Mouse (Mus musculus): ENCODE measurements around the gene Prdm8. TPM values are rescaled to one million over a fixed set of nuclear protein-coding genes. Genes with fewer than 3 reads are reported as not detected.

Prdm8 gene
- polyA plus RNA-seq, 1 experiment from 2014 or later = 0.20 TPM

DNA sequence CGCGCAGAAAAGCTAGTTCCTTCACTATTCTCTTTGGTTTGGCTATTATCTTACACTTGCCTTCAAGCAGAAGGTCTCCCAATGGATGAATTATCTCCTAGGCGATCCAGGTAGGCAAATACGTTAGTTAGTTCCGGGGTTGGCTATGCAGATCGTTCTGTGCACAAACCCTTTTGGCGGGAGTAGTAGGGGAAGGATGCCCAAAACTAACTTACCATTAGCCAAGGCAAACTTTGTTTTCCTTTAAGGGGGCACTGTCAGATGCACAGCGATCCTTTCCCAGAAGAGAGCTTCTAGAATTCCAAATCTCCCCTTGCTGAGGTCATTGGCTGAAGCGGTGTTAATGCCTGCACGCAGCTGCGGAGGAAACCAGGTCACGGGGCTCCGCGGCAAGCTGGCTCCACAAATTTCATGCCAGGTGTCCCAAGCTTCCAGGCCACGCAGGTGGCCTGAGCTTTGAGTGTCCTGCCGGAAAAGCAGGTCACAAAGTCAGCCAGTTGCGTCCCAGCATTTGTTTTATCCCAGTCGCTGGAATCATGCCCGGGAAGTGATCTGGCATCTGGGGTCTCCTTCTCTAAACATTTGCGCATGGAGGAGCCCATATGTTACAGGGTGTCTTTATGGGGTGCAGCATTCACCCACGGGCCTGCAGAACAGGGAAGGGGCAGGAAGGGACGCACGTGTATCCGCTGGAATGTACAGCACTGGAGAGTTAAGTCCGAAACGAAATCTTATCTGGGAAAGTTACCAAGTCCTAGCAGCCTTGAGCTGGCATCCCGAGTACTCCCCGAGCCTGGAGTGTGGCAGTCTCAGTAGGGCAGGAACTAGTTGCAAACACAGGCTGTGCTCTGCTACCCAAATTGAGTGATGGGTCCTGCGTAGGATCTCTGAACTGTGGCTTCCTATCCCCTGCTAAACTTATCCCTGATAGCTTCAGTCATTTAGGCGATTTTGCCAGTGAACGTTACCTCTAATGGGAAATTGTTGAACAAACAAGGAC lies 22.5 kb downstream of the Prdm8 start:
- no peaks in the 10 kb centered on the region for H3K9me3 ChIP-seq
- peak overlapping the region; percentile 21 for H3K4me3 ChIP-seq
- H3K36me3 ChIP-seq = no peaks in the 10 kb centered on the region
- H3K27ac ChIP-seq = no peak overlapping the region
- H3K4me1 ChIP-seq = peaks cover 32% of the 10 kb centered on the region
- ATAC-seq (ENCODE audit: insufficient number of reproducible peaks, low FRiP score, low TSS enrichment, low read depth) = no peak
- H3K9ac ChIP-seq = no peak overlapping the region
- peak overlapping the region; percentile 40 for H3K4me2 ChIP-seq
- H3K27me3 ChIP-seq = peaks cover 66% of the 10 kb centered on the region
- WGBS = 1% methylated on average over 31 of the region's 31 CpGs

GRCm38 (mm10) chr5:98192295-98192983 lies 25.4 kb downstream of the Prdm8 start:
- no peak for ATAC-seq (ENCODE audit: insufficient number of reproducible peaks, low FRiP score, low TSS enrichment, low read depth)
- 23% methylated on average over 4 of the region's 4 CpGs for WGBS
- no peak overlapping the region for H3K9ac ChIP-seq
- H3K27me3 ChIP-seq = peaks cover 42% of the 10 kb centered on the region
- no peak overlapping the region for H3K27ac ChIP-seq
- no peaks in the 10 kb centered on the region for H3K9me3 ChIP-seq
- H3K4me2 ChIP-seq = no peak overlapping the region
- no peaks in the 10 kb centered on the region for H3K36me3 ChIP-seq
- H3K4me3 ChIP-seq = no peak overlapping the region
- peaks cover 14% of the 10 kb centered on the region for H3K4me1 ChIP-seq

GRCm38 (mm10) chr5:98194959-98195358 lies 28.0 kb downstream of the Prdm8 start:
- no peak for ATAC-seq (ENCODE audit: insufficient number of reproducible peaks, low FRiP score, low TSS enrichment, low read depth)
- H3K27me3 ChIP-seq = peaks cover 17% of the 10 kb centered on the region
- H3K4me1 ChIP-seq = peaks cover 3% of the 10 kb centered on the region
- no peaks in the 10 kb centered on the region for H3K9me3 ChIP-seq
- no peaks in the 10 kb centered on the region for H3K36me3 ChIP-seq
- H3K27ac ChIP-seq = no peak overlapping the region
- no peak overlapping the region for H3K9ac ChIP-seq
- whole genome bisulfite sequencing = 90% methylated on average over 1 of the region's 1 CpGs
- no peak overlapping the region for H3K4me2 ChIP-seq
- H3K4me3 ChIP-seq = no peak overlapping the region

- H3K9me3 ChIP-seq = no peaks in the 10 kb centered on the region
- H3K4me1 ChIP-seq = no peaks in the 10 kb centered on the region
- no peak for ATAC-seq (ENCODE audit: insufficient number of reproducible peaks, low FRiP score, low TSS enrichment, low read depth)
- no peaks in the 10 kb centered on the region for H3K27me3 ChIP-seq
- no peak overlapping the region for H3K4me2 ChIP-seq
- H3K4me3 ChIP-seq = no peak overlapping the region
- H3K9ac ChIP-seq = no peak overlapping the region
- H3K36me3 ChIP-seq = no peaks in the 10 kb centered on the region
- H3K27ac ChIP-seq = no peak overlapping the region
- 38% methylated on average over 7 of the region's 7 CpGs for WGBS
Measured at GRCm38 (mm10) chr5:98198412-98199218, 31.6 kb downstream of the Prdm8 start.

DNA sequence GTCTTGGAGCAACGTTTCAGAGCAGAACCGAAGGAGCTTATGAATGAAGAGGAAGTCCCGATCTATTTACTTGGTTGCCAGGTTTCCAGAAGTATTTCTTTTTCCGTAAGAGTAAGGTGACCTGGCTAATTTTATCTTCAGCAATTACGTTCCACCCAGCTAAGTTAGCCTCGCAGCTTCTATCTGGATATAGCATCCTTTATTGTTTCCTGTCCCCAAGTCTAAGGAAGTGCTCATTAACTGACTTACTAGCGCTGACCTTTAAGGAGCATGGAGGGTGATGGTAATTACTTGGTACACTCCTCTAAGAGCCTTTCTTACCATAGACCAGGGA lies 32.2 kb downstream of the Prdm8 start:
- H3K9ac ChIP-seq = no peak overlapping the region
- no peak for ATAC-seq (ENCODE audit: insufficient number of reproducible peaks, low FRiP score, low TSS enrichment, low read depth)
- H3K4me2 ChIP-seq = no peak overlapping the region
- no peaks in the 10 kb centered on the region for H3K4me1 ChIP-seq
- H3K9me3 ChIP-seq = no peaks in the 10 kb centered on the region
- no peaks in the 10 kb centered on the region for H3K27me3 ChIP-seq
- H3K4me3 ChIP-seq = no peak overlapping the region
- 34% methylated on average over 7 of the region's 7 CpGs for WGBS
- no peaks in the 10 kb centered on the region for H3K36me3 ChIP-seq
- H3K27ac ChIP-seq = no peak overlapping the region

DNA sequence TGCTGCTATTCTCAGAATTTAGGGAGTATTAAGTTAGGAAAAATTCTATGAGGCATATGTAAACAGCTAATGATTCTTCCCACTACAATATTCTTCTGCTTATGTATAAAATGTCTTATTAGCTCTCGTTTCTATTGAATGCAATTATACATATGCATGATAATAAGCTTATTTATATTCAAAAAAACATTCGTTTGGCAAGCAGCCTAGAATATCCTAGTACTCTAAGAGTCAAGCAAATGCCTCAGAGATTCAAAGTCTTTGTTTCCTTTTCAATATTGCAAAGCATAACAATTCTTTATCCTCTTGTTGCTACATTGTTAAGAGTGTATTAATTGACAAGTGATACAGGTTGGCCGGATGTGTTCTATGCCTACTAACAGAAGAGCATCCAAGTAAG lies 34.6 kb downstream of the Prdm8 start:
- H3K4me2 ChIP-seq = no peak overlapping the region
- no peaks in the 10 kb centered on the region for H3K36me3 ChIP-seq
- no peak overlapping the region for H3K4me3 ChIP-seq
- WGBS = 70% methylated on average over 3 of the region's 3 CpGs
- H3K9me3 ChIP-seq = no peaks in the 10 kb centered on the region
- H3K27ac ChIP-seq = no peak overlapping the region
- no peaks in the 10 kb centered on the region for H3K27me3 ChIP-seq
- no peaks in the 10 kb centered on the region for H3K4me1 ChIP-seq
- no peak overlapping the region for H3K9ac ChIP-seq
- ATAC-seq (ENCODE audit: insufficient number of reproducible peaks, low FRiP score, low TSS enrichment, low read depth) = no peak

GRCm38 (mm10) chr5:98202996-98203395 lies 36.0 kb downstream of the Prdm8 start:
- H3K27ac ChIP-seq = no peak overlapping the region
- H3K4me2 ChIP-seq = no peak overlapping the region
- no peaks in the 10 kb centered on the region for H3K9me3 ChIP-seq
- no peaks in the 10 kb centered on the region for H3K4me1 ChIP-seq
- H3K4me3 ChIP-seq = no peak overlapping the region
- no peaks in the 10 kb centered on the region for H3K27me3 ChIP-seq
- ATAC-seq (ENCODE audit: insufficient number of reproducible peaks, low FRiP score, low TSS enrichment, low read depth) = no peak
- no peaks in the 10 kb centered on the region for H3K36me3 ChIP-seq
- no peak overlapping the region for H3K9ac ChIP-seq
- 44% methylated on average over 4 of the region's 4 CpGs for WGBS

GRCm38 (mm10) chr5:98212501-98212900 lies 45.5 kb downstream of the Prdm8 start:
- H3K9me3 ChIP-seq = no peaks in the 10 kb centered on the region
- no peak overlapping the region for H3K27ac ChIP-seq
- H3K36me3 ChIP-seq = no peaks in the 10 kb centered on the region
- no peak overlapping the region for H3K4me3 ChIP-seq
- no peak overlapping the region for H3K9ac ChIP-seq
- no peak for ATAC-seq (ENCODE audit: insufficient number of reproducible peaks, low FRiP score, low TSS enrichment, low read depth)
- 61% methylated on average over 4 of the region's 4 CpGs for WGBS
- no peak overlapping the region for H3K4me2 ChIP-seq
- H3K27me3 ChIP-seq = no peaks in the 10 kb centered on the region
- H3K4me1 ChIP-seq = no peaks in the 10 kb centered on the region

GRCm38 (mm10) chr5:98221956-98222355 lies 55.0 kb downstream of the Prdm8 start:
- no peaks in the 10 kb centered on the region for H3K9me3 ChIP-seq
- no peaks in the 10 kb centered on the region for H3K4me1 ChIP-seq
- no peaks in the 10 kb centered on the region for H3K27me3 ChIP-seq
- no peaks in the 10 kb centered on the region for H3K36me3 ChIP-seq
- no peak overlapping the region for H3K4me3 ChIP-seq
- WGBS = 72% methylated on average over 4 of the region's 4 CpGs
- ATAC-seq (ENCODE audit: insufficient number of reproducible peaks, low FRiP score, low TSS enrichment, low read depth) = no peak
- H3K4me2 ChIP-seq = no peak overlapping the region
- H3K9ac ChIP-seq = no peak overlapping the region
- no peak overlapping the region for H3K27ac ChIP-seq

DNA sequence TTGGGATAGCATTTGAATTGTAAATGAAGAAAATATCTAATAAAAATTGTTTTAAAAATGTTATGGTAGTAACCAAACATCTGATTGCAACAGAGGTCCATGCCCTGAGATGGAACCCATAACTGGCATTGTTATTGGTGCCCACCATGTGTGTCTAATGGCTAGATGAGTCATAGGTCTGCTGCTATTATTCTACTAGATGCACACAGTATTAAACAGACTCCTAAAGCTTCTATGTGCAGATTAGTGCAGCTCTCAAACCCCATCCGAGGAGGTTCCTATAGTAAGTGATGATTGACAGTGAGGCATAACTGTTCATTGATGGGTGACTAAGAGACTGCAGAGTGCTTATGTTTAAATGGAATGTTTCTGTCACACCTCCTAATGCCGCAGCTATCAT lies 59.7 kb downstream of the Prdm8 start:
- no peaks in the 10 kb centered on the region for H3K27me3 ChIP-seq
- H3K4me3 ChIP-seq = no peak overlapping the region
- no peak for ATAC-seq (ENCODE audit: insufficient number of reproducible peaks, low FRiP score, low TSS enrichment, low read depth)
- H3K4me1 ChIP-seq = no peaks in the 10 kb centered on the region
- no peak overlapping the region for H3K27ac ChIP-seq
- H3K9me3 ChIP-seq = no peaks in the 10 kb centered on the region
- H3K36me3 ChIP-seq = no peaks in the 10 kb centered on the region
- no peak overlapping the region for H3K4me2 ChIP-seq
- WGBS = 87% methylated on average over 2 of the region's 2 CpGs
- H3K9ac ChIP-seq = no peak overlapping the region

DNA sequence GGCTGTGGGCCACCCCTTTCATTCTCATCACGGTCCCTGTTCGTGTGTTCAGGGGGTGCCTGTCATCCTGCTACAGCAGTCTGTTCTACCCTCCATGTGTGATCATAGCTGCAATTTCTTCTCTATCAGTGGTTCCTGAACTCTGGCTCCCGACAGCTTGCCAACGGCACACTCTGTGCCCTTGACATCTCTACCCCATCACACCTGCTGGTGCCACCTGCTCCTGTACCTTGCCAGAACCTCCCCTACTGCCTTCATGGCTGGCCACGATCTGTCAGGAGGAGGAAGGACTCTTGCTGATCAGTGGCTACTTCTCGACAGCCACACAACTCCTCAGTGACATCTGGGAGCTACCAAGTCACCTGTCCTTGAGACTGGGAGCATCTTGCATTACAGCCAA lies 62.5 kb downstream of the Prdm8 start:
- ATAC-seq (ENCODE audit: insufficient number of reproducible peaks, low FRiP score, low TSS enrichment, low read depth) = no peak
- Histone ChIP-seq H3K9me3 (no peaks in the 10 kb centered on the region), H3K9ac (no peak overlapping the region), H3K36me3 (no peaks in the 10 kb centered on the region), H3K27me3 (no peaks in the 10 kb centered on the region), H3K27ac (no peak overlapping the region), H3K4me1 (no peaks in the 10 kb centered on the region), H3K4me2 (no peak overlapping the region), H3K4me3 (no peak overlapping the region)
- 75% methylated on average over 6 of the region's 6 CpGs for WGBS

GRCm38 (mm10) chr5:98238466-98238865 lies 71.5 kb downstream of the Prdm8 start:
- H3K4me1 ChIP-seq = no peaks in the 10 kb centered on the region
- 75% methylated on average over 6 of the region's 6 CpGs for WGBS
- no peak overlapping the region for H3K27ac ChIP-seq
- no peak for ATAC-seq (ENCODE audit: insufficient number of reproducible peaks, low FRiP score, low TSS enrichment, low read depth)
- H3K9me3 ChIP-seq = no peaks in the 10 kb centered on the region
- no peaks in the 10 kb centered on the region for H3K27me3 ChIP-seq
- no peak overlapping the region for H3K4me3 ChIP-seq
- H3K36me3 ChIP-seq = no peaks in the 10 kb centered on the region
- H3K9ac ChIP-seq = no peak overlapping the region
- no peak overlapping the region for H3K4me2 ChIP-seq
